Mouse (Mus musculus): Measurements from ENCODE around the gene Akna. TPM values are rescaled to one million over a fixed set of nuclear protein-coding genes. Genes with fewer than 3 reads are reported as not detected.

The Akna gene
- total and polyA plus RNA-seq, 3 experiments = 3.9 to 14.1 TPM; not detected in 1

DNA sequence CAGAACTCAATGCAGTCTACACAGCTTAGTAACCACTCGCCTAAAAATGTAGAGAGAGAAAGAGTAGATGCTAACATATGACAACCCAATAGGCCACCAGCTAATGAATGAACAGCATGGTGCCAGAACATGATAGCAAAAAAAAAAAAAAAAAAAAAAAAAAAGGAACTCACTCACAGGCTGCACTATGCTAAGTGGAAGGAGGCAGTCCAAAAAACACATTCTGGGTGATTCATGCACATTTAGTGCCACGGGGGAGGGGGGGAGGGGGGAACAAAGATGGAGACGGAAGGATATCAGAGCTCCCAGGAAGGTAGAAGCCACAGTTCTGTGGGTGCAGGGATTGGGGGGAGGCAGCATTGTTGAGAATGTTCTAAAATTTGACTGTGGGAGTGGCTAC lies 49.4 kb upstream of the Akna start:
- no peaks in the 10 kb centered on the region for H3K27me3 ChIP-seq (ENCODE audit: control insufficient read depth in 1 of 2, insufficient read depth in 2 of 2, low read length in 2 of 2)
- TF ChIP-seq MAFK (IDR thresholded peaks at IDR 0.05; ENCODE audit: borderline replicate concordance, low read depth, low read length) (no peak), KAT2A (conservative IDR thresholded peaks at IDR 0.05; ENCODE audit: low read depth, low read length) (no peak), GATA1 (IDR thresholded peaks at IDR 0.05; ENCODE audit: low read depth, low read length) (no peak), MEF2A (IDR thresholded peaks at IDR 0.05; ENCODE audit: extremely low read depth, insufficient replicate concordance, low read depth, low read length, poor library complexity, severe bottlenecking) (no peak), ZC3H11A (IDR thresholded peaks at IDR 0.05; ENCODE audit: low read depth, low read length) (no peak), JUND (IDR thresholded peaks at IDR 0.05; ENCODE audit: low read depth, low read length) (no peak), POLR2A (IDR thresholded peaks at IDR 0.05; ENCODE audit: control insufficient read depth in 1 of 2, insufficient read depth in 1 of 2, low read depth in 1 of 2, low read length in 2 of 2, poor library complexity in 1 of 2) (no peak), UBTF (IDR thresholded peaks at IDR 0.05; ENCODE audit: borderline replicate concordance, insufficient read depth, low read depth, low read length) (no peak), MAX (IDR thresholded peaks at IDR 0.05; ENCODE audit: low read length) (no peak), CTCF (IDR thresholded peaks at IDR 0.05 in 2 of 3, conservative IDR thresholded peaks at IDR 0.05 in 1 of 3; ENCODE audit: control insufficient read depth in 1 of 3, insufficient read depth in 1 of 3, low read depth in 2 of 3, low read length in 3 of 3, poor library complexity in 1 of 3, severe bottlenecking in 1 of 3) (no peak), TCF12 (IDR thresholded peaks at IDR 0.05; ENCODE audit: low read depth, low read length) (no peak), TAL1 (IDR thresholded peaks at IDR 0.05; ENCODE audit: low read length) (no peak), USF1 (IDR thresholded peaks at IDR 0.05; ENCODE audit: low read depth, low read length) (no peak), GABPA (IDR thresholded peaks at IDR 0.05; ENCODE audit: low read depth, low read length) (no peak), ZKSCAN1 (IDR thresholded peaks at IDR 0.05; ENCODE audit: low read depth, low read length) (no peak), ETS1 (IDR thresholded peaks at IDR 0.05; ENCODE audit: low read depth, low read length) (no peak), SIN3A (IDR thresholded peaks at IDR 0.05; ENCODE audit: low read length) (no peak), E2F4 (IDR thresholded peaks at IDR 0.05; ENCODE audit: borderline replicate concordance, low read depth, low read length) (no peak)
- H3K36me3 ChIP-seq (ENCODE audit: control insufficient read depth in 1 of 2, insufficient read depth in 2 of 2, low read length in 2 of 2) = no peaks in the 10 kb centered on the region
- no peak overlapping the region for H3K4me3 ChIP-seq (ENCODE audit: control insufficient read depth in 1 of 2, insufficient read depth in 1 of 2, low read depth in 2 of 2, low read length in 2 of 2)
- H3K4me1 ChIP-seq (ENCODE audit: control insufficient read depth in 1 of 2, insufficient read depth in 2 of 2, low read length in 2 of 2) = no peaks in the 10 kb centered on the region
- no peak for DNase-seq (ENCODE audit: low read depth, low spot score)
- H3K9ac ChIP-seq (ENCODE audit: control insufficient read depth, low read depth, low read length, poor library complexity, severe bottlenecking) = no peak overlapping the region
- no peaks in the 10 kb centered on the region for H3K79me2 ChIP-seq (ENCODE audit: control insufficient read depth, insufficient read depth, low read length, poor library complexity)
- H3K27ac ChIP-seq (ENCODE audit: control insufficient read depth, low read depth, low read length) = no peak overlapping the region
- no peaks in the 10 kb centered on the region for H3K9me3 ChIP-seq (replicated peaks; ENCODE audit: insufficient read depth, low read length)

DNA sequence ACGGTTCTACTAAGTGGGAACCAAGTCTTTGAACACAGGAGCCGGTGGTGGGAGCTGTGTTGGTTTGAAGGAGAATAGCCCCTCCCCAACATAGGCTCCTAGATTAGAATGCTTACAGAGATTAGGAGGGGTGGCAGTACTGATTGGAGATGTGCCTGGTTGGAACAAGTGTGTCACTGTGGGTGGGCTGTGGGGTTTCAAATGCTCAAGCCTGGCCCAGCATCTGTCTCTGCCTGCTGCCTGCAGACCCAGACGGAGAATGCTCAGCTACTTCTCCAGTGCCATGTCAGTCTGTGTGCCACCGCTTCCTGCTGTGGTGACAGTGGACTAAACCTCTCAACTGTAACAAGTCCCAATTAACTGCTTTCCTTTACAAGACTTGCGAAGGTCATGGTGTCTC lies 47.4 kb upstream of the Akna start:
- no peaks in the 10 kb centered on the region for H3K36me3 ChIP-seq (ENCODE audit: control insufficient read depth in 1 of 2, insufficient read depth in 2 of 2, low read length in 2 of 2)
- H3K9me3 ChIP-seq (replicated peaks; ENCODE audit: insufficient read depth, low read length) = no peaks in the 10 kb centered on the region
- H3K4me1 ChIP-seq (ENCODE audit: control insufficient read depth in 1 of 2, insufficient read depth in 2 of 2, low read length in 2 of 2) = no peaks in the 10 kb centered on the region
- TF ChIP-seq EP300 (IDR thresholded peaks at IDR 0.05; ENCODE audit: low read depth in 1 of 2, low read length in 2 of 2) (no peak), POLR2AphosphoS2 (IDR thresholded peaks at IDR 0.05; ENCODE audit: low read length) (no peak), KAT2A (conservative IDR thresholded peaks at IDR 0.05; ENCODE audit: low read depth, low read length) (no peak), RAD21 (IDR thresholded peaks at IDR 0.05; ENCODE audit: low read depth, low read length) (no peak), MXI1 (IDR thresholded peaks at IDR 0.05; ENCODE audit: low read depth, low read length) (no peak), CTCF (IDR thresholded peaks at IDR 0.05 in 2 of 3, conservative IDR thresholded peaks at IDR 0.05 in 1 of 3; ENCODE audit: control insufficient read depth in 1 of 3, insufficient read depth in 1 of 3, low read depth in 2 of 3, low read length in 3 of 3, poor library complexity in 1 of 3, severe bottlenecking in 1 of 3) (no peak), ELF1 (IDR thresholded peaks at IDR 0.05; ENCODE audit: low read depth, low read length) (no peak), UBTF (IDR thresholded peaks at IDR 0.05; ENCODE audit: borderline replicate concordance, insufficient read depth, low read depth, low read length) (no peak), SIN3A (IDR thresholded peaks at IDR 0.05; ENCODE audit: low read length) (no peak)
- no peak overlapping the region for H3K9ac ChIP-seq (ENCODE audit: control insufficient read depth, low read depth, low read length, poor library complexity, severe bottlenecking)
- H3K27ac ChIP-seq (ENCODE audit: control insufficient read depth, low read depth, low read length) = no peak overlapping the region
- no peaks in the 10 kb centered on the region for H3K27me3 ChIP-seq (ENCODE audit: control insufficient read depth in 1 of 2, insufficient read depth in 2 of 2, low read length in 2 of 2)
- no peak overlapping the region for H3K4me3 ChIP-seq (ENCODE audit: control insufficient read depth in 1 of 2, insufficient read depth in 1 of 2, low read depth in 2 of 2, low read length in 2 of 2)
- no peak for DNase-seq (ENCODE audit: low read depth, low spot score)
- no peaks in the 10 kb centered on the region for H3K79me2 ChIP-seq (ENCODE audit: control insufficient read depth, insufficient read depth, low read length, poor library complexity)

All from MEL (cell line).